Mouse (Mus musculus) pancreas, adult 10 weeks (tissue): ENCODE results near the gene Pex16. TPM values are rescaled to one million over a fixed set of nuclear protein-coding genes. Genes with fewer than 3 reads are reported as not detected.

Experiments
- polyA plus RNA-seq: library from polyadenylated mRNA; stranded (reverse); fragments of 350-450 nt; fragmentation: Illumina TruSeq; extraction: RNeasy Lipid Tissue Mini Kit (QIAGEN cat#74804); gene quantifications from one replicate; pipeline ENCODE4 v1.2.3, GENCODE M21; 2015; ENCODE audit warnings: low read depth, low replicate concordance; ENCODE audit not compliant: insufficient read depth

The Pex16 gene
- polyA plus RNA-seq = 8.3 TPM

GRCm38 (mm10) chr2:92374514-92374913, at the start of gene Pex16, which contains the start of gene Large2:
Pex16 (plus strand) TSS chr2:92374676.
Large2 (minus strand) TSS chr2:92374869.

GRCm38 (mm10) chr2:92381901-92382588, 7.6 kb downstream of the Pex16 start, which contains the start of gene 1700029I15Rik:
1700029I15Rik (plus strand) TSS chr2:92382538.

GRCm38 (mm10) chr2:92401091-92401561, 26.6 kb downstream of the Pex16 start, which contains the start of gene Mapk8ip1:
Mapk8ip1 (minus strand) TSS chr2:92401263.

Other genes starting within 250 kb of the Pex16 start
- gene Large2, start 193 bp downstream of the Pex16 start, polyA plus RNA-seq = 25.1 TPM
- gene 1700029I15Rik, start 7.9 kb downstream of the Pex16 start, polyA plus RNA-seq = 2.9 TPM
- 7.5 TPM for gene Mapk8ip1, start 26.6 kb downstream of the Pex16 start, polyA plus RNA-seq
- gene Cry2, start 59.4 kb downstream of the Pex16 start, polyA plus RNA-seq = 6.1 TPM
- 5.8 TPM for gene Slc35c1, start 85.9 kb downstream of the Pex16 start, polyA plus RNA-seq
- 2.4 TPM for gene Chst1, start 225.0 kb downstream of the Pex16 start, polyA plus RNA-seq